Mouse (Mus musculus) common myeloid progenitor, adult 5-6 weeks (primary cell): ENCODE results near the gene Nudt15. TPM values are rescaled to one million over a fixed set of nuclear protein-coding genes. Genes with fewer than 3 reads are reported as not detected.
A peak's percentile ranks its signal among the peaks of the same experiment; 100 is the strongest.
"Not testable (repeated sequence)": the region's sequence is repeated elsewhere in the genome, so short reads cannot be mapped to it uniquely, and the experiment has no call there.

ENCODE experiments used
- ATAC-seq: replicated peaks from 2 replicates; pipeline ENCODE4 v1.8.0; 2016; ENCODE audit warnings: low read depth, mild to moderate bottlenecking, moderate TSS enrichment, inconsistent platforms; ENCODE audit not compliant: poor library complexity, severe bottlenecking
- total RNA-seq: library from RNA; stranded (forward); fragments of 200-1000, 187-1606 nt; gene quantifications from 2 replicates; pipeline ENCODE4 v1.2.3, GENCODE M21; 2017

The Nudt15 gene
- 2.0 and 5.2 TPM in 2 replicates for total RNA-seq

DNA sequence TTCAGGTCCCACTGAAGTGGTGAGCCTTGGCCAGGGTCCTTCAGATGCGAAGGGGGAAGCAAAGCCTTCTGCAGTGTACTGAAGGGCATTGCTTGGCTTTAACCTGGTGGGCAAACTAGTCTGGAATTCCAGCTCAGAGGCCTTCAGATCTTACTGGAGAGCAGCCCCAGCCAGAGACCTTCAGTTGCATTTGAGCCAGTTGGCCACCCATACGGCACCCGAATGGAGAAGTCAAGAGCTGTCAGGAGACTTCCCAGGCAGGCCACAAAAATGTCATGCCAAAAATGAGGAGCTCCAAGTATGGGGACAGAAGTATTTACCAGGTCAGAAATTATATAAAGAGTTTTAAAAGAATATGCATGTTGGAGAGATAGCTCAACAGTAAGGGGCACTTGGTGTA, at the start of gene Nudt15:
Nudt15 (minus strand) TSS at position 192 of the 400 bp plus-strand sequence.
- ATAC-seq, result no peak

- no peak for ATAC-seq
Observed at GRCm38 (mm10) chr14:73592166-73592565, 44.1 kb upstream of the Nudt15 start.

DNA sequence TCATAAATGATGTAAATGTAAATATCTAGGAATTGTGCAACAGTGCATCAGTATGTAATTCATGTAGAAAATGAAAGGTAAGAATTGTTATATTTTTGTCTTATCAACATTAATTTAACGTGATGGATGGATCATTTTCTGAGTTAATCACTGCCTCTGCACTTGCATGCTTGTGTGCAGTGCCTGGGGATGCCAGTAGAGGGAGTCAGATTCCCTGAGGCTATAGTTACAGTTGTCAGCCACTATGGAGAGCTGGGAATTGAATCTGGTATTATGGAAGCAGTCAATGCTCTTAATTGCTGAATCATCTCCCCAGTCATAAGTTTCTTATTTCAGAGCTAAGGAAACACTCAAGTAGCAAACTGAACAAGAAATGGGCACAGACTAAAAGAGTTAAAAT, 40.0 kb upstream of the Nudt15 start:
- no peak for ATAC-seq

- no peak for ATAC-seq
Observed at GRCm38 (mm10) chr14:73576336-73576735, 28.3 kb upstream of the Nudt15 start.

DNA sequence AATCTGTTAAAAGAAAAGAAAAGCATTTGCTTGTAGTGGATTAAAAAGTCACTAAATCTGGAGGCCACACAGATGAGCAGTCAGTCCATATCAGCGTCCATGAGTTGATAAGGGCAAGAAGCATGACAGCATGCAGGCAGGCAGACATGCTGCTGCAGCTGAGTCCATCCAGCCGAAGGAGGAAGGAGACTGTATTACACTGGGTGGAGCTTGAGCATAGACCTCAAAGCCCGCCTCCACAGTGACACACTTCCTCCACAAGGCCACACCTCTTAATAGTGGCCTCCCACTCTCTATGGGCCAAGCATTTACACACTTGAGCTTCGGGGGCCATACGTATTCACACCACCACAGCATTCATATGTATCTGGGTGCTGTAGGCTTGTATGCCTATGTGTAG, 26.0 kb upstream of the Nudt15 start:
- ATAC-seq, result no peak

GRCm38 (mm10) chr14:73571143-73571542, 23.1 kb upstream of the Nudt15 start:
- ATAC-seq, result no peak

DNA sequence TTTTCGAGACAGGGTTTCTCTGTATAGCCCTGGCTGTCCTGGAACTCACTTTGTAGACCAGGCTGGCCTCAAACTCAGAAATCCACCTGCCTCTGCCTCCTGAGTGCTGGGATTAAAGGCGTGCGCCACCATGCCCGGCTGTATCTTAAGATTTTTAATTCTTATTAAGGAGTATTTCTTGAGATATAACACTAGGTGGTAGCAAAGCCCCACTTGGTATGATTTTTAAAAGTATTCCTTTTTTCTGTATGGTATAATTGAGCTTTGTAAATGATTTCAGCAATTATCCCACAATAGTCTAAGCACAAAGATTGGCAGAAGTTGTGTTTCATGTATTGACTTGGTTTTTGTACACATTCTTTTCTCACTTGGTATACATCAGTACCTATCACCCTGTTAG, 21.8 kb upstream of the Nudt15 start:
- not testable (repeated sequence) for ATAC-seq

GRCm38 (mm10) chr14:73553122-73553696, 5.2 kb upstream of the Nudt15 start:
- ATAC-seq, result no peak

DNA sequence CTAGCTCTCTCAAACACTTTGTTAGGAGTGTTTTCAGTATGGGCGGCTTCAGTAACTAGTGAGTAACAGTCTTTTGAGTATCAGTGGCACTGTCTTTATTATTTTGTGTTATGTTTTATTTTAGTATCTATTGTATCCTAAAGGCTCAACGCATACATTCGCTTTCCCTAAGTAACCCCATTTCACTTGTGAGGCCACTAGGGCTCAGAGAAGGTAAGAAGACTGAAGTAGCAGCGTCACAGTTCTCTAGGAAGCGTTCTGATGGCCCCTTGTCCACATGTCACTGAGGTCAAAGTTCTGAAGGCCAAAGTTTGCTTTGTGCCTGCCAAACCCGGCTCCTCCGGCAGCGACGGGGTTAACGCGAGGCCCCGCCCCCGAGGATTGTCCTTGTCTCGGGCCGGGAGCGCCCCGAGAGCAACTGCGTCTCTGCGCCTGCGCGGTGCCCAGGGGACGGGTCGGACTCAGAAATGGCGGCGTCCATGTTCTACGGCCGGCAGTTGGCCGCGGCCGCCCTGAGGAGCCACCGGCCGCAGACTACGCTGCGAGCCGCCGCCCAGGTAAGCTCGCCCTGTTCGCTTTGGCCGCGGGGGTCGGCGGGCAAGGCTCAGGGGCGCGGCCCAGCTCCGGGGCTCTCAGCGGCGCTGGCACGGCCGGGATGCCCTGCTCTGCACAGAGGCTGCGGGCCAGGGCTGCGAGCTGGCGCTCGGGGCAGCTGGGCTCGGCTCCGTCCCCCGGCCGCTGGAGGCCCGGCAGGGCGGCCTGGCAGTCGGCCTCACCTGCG, 4.5 kb upstream of the Nudt15 start:
- ATAC-seq, result peak; percentile 99

DNA sequence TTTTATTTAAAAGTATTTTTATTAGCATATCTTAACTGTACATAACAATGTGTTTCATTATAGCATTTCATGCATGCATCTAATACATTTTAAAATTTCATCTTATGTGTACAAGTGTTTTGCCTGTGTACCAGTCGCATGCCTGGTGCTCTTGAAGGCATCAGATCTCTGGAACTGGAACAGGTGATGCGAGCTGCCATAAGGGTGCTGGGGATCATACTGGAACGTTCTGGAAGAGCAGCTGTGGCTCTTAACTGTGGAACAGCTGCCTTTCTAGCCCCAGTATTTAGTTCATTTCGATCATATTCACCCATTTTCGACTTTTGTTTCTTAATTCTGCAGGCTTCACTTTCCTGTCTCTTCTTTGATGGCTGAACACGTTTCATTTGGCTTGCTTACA, 3.1 kb upstream of the Nudt15 start:
- no peak for ATAC-seq

DNA sequence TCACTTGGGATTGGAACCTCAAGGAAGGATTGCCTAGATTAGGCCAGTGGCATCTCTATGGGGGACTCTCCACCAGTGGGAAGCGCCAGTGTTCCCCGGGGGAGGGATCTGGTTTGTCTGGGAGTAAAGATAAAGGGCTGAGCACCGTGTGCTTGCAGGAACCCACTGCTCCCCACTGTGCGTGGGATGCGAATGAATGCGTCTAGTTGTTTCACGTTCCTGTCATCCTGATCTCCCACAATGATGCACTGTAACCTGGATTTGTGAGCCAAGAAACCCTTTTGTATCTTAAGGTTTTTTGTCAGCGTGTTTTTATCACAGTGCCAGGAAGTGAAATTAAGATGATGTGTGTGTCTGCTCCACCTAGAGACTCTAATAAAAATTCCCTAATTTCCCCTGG, 2.7 kb upstream of the Nudt15 start:
- no peak for ATAC-seq

GRCm38 (mm10) chr14:73550291-73550690, 2.2 kb upstream of the Nudt15 start:
- no peak for ATAC-seq

- peak; percentile 62 for ATAC-seq
Observed at GRCm38 (mm10) chr14:73547034-73547433, 1.0 kb downstream of the Nudt15 start.

- no peak for ATAC-seq
Observed at GRCm38 (mm10) chr14:73543781-73544180, 4.3 kb downstream of the Nudt15 start.

DNA sequence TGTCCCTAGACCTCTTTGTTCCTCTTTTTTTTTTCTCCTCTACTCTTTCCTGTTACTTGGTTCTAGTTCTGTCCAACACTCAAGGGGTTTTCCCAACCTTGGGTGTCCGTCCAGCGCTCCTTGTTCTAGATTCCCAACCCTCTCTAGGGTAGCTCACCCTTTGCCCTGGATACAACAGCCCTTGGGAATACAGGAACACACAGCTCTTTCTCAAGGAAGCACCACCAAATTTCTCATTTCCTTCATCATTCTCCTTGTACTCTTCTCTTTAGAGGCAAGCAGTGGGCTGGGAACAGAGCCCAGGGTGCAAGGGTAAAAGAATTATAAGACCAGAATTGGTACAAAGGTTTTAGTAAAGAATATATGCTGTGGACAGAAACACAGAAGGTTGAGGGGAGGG, 12.4 kb downstream of the Nudt15 start:
- ATAC-seq, result no peak

DNA sequence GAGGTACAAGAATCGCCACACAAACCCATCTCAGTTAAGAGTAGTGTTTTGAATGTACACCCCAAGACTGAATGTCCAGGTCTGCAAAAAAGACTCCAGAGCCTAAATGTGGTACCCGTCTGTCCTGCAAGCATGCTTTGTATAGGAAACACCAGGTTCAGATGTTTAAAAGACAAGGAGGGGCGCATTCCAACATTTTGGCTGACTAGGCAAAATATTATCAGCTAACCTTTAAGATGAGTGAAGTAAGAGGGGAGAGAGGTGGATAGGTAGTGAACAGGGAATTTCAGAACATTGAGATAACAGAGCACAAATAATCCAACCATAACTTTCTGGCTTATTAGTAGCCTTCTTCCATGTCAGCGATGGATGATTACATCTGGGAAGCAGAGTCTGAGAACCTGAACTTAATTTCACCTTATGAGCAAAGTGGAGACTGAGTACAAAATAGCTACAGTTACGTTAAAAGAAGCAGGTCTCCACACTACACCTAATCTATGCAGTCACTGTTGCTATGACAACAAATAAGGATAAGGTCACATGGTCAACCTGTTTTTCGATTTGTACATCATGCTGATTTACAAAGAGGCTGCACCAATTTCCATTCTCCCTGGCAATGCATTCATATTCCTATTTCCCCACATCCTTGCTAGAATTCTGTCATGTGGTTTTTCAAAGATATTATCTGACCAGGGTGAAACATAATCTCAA, 14.1 kb downstream of the Nudt15 start:
- no peak for ATAC-seq

GRCm38 (mm10) chr14:73528661-73529060, 19.4 kb downstream of the Nudt15 start:
- not testable (repeated sequence) for ATAC-seq

- peak; percentile 100 for ATAC-seq
Observed at GRCm38 (mm10) chr14:73524766-73525448, 23.1 kb downstream of the Nudt15 start, which contains the start of gene Sucla2. Gene Sucla2, plus strand, starts transcription at chr14:73525319.

- no peak for ATAC-seq
Observed at GRCm38 (mm10) chr14:73524136-73524535, 23.9 kb downstream of the Nudt15 start.

DNA sequence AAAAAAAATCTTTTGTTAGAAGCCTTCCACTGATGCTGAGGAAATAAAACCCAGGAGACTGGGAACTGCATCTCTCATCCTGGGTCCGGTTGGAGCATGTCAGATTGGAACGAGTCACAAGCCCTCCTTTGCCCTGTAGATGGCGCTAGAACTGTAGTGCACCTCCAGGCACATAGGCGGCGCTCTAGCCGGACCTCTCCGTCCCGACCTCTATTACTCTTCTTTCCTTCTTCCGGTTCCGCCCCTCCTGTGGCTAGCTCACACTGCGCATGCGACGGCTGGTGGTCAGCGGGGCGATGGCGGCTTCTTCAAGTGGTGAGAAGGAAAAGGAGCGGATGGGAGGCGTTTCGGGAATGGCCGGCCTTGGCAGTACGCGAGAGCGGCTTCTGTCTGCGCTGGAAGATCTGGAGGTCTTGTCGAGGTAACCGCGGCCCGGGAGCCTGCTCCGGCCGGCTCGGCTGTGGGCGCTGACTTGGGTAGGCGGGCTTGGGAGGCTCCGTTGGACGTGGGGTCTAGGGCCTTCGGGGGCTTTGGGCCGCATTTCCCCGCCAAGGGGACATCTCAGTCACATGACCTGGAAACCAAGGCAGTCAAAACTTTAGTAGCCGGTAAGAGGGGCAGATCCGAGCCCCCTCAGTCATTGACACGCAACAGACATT, 38.1 kb downstream of the Nudt15 start, which contains the start of gene Med4:
Med4 (plus strand) TSS at position 261 of the 659 bp plus-strand sequence.
- peak; percentile 87 for ATAC-seq
